Comparison of ENCODE assay signal across 9 mouse cellular contexts in genomic region chr14:120296231-120297006, GRCm38 (mm10). TPM values are rescaled to one million over a fixed set of nuclear protein-coding genes. Genes with fewer than 3 reads are reported as not detected.
DNase-seq lines count a peak whose midpoint lies in the region; ATAC-seq and TF ChIP-seq lines count a peak whose summit lies in the region.
"Had no signal": no experiment of that assay in that cellular context is flagged by ENCODE, and none has a peak within 500 bp of the region (broad histone marks: within the 10 kb centered on the region; RNA-seq: fewer than 3 reads in every experiment).

No protein-coding gene starts in this region.

- 0 out of 2 replicates have a peak overlapping the region, but pooled peaks have one; percentile 26 for H3K4me2 ChIP-seq in liver, postnatal 0 days (ENCODE audit: low read depth, low read length)
- no peak overlapping the region; the same call in 1 of the 2 replicates for H3K4me2 ChIP-seq in liver, embryonic 11.5 days
- H3K4me2 ChIP-seq in heart, embryonic 14.5 days (ENCODE audit: low read length) = peak overlapping the region; percentile 44
- peak overlapping the region; percentile 35 for H3K4me2 ChIP-seq in limb, embryonic 15.5 days
- H3K4me2 ChIP-seq: liver, embryonic 15.5 days had no signal

- H3K4me3 ChIP-seq in liver, postnatal 0 days (ENCODE audit: low read depth, low read length) = no peak overlapping the region
- H3K4me3 ChIP-seq in liver, embryonic 11.5 days (ENCODE audit: low read depth, low read length) = no peak overlapping the region
- peak overlapping the region in 1 of 2 experiments; percentile 3; a peak in 1 of 4 replicates for H3K4me3 ChIP-seq in heart, embryonic 14.5 days (ENCODE audit: control insufficient read depth in 1 of 2, insufficient read depth in 1 of 2, low read depth in 1 of 2, low read length in 2 of 2)
- H3K4me3 ChIP-seq in limb, embryonic 15.5 days = peak overlapping the region; percentile 2; the same call in 1 of the 2 replicates
- H3K4me3 ChIP-seq: liver, embryonic 15.5 days had no signal

- no peaks in the 10 kb centered on the region for H3K27me3 ChIP-seq in liver, postnatal 0 days (ENCODE audit: insufficient read depth, low read length)
- H3K27me3 ChIP-seq in liver, embryonic 11.5 days (replicated peaks; ENCODE audit: control insufficient read depth, insufficient read depth, low read length) = no peaks in the 10 kb centered on the region
- no peaks in the 10 kb centered on the region for H3K27me3 ChIP-seq in heart, embryonic 14.5 days (ENCODE audit: control insufficient read depth, insufficient read depth, low read length)
- H3K27me3 ChIP-seq in limb, embryonic 15.5 days = no peaks in the 10 kb centered on the region
- H3K27me3 ChIP-seq: liver, embryonic 15.5 days had no signal

- H3K4me1 ChIP-seq in liver, postnatal 0 days (ENCODE audit: insufficient read depth) = peaks cover 20% of the 10 kb centered on the region
- peaks cover 22% of the 10 kb centered on the region for H3K4me1 ChIP-seq in liver, embryonic 11.5 days (replicated peaks; ENCODE audit: control insufficient read depth, insufficient read depth, low read length)
- peaks cover 41 to 91% of the 10 kb centered on the region in 2 experiments for H3K4me1 ChIP-seq in heart, embryonic 14.5 days (ENCODE audit: control insufficient read depth in 2 of 2, insufficient read depth in 2 of 2, low read length in 2 of 2)
- H3K4me1 ChIP-seq in limb, embryonic 15.5 days = peaks cover 78% of the 10 kb centered on the region

- no peak for TF ChIP-seq EP300 in liver, postnatal 0 days (IDR thresholded peaks at IDR 0.05; ENCODE audit: low read depth)

- TF ChIP-seq CTCF in liver, postnatal 0 days (IDR thresholded peaks at IDR 0.05; ENCODE audit: low read depth) = no peak

- H3K27ac ChIP-seq in liver, postnatal 0 days (ENCODE audit: low read depth) = peak overlapping the region; percentile 20; the same call in 1 of the 2 replicates
- H3K27ac ChIP-seq in liver, embryonic 11.5 days (ENCODE audit: low read depth, low read length) = no peak overlapping the region
- H3K27ac ChIP-seq in heart, embryonic 14.5 days (replicated peaks in 1 of 2; ENCODE audit: control insufficient read depth in 1 of 2, insufficient read depth in 1 of 2, low read depth in 2 of 2, low read length in 2 of 2) = peak overlapping the region; percentile 85 to 91
- H3K27ac ChIP-seq in limb, embryonic 15.5 days = peak overlapping the region; percentile 83
- H3K27ac ChIP-seq: liver, embryonic 15.5 days had no signal

- H3K9ac ChIP-seq in liver, postnatal 0 days (replicated peaks) = no peak overlapping the region
- no peak overlapping the region for H3K9ac ChIP-seq in liver, embryonic 11.5 days (ENCODE audit: low read depth, low read length)
- H3K9ac ChIP-seq in heart, embryonic 14.5 days (ENCODE audit: low read length) = peak overlapping the region; percentile 50
- 0 out of 2 replicates have a peak overlapping the region, but pooled peaks have one; percentile 4 for H3K9ac ChIP-seq in limb, embryonic 15.5 days
- H3K9ac ChIP-seq: liver, embryonic 15.5 days had no signal

- H3K36me3 ChIP-seq in liver, postnatal 0 days (replicated peaks; ENCODE audit: insufficient read depth, low read length) = no peaks in the 10 kb centered on the region; the same call in 1 of the 2 replicates
- H3K36me3 ChIP-seq in liver, embryonic 11.5 days (ENCODE audit: control insufficient read depth, insufficient read depth, low read length) = no peaks in the 10 kb centered on the region
- H3K36me3 ChIP-seq in heart, embryonic 14.5 days (ENCODE audit: control insufficient read depth, insufficient read depth, low read length) = peaks cover 7% of the 10 kb centered on the region
- no peaks in the 10 kb centered on the region; the same call in 1 of the 2 replicates for H3K36me3 ChIP-seq in limb, embryonic 15.5 days
- H3K36me3 ChIP-seq: liver, embryonic 15.5 days had no signal

- no peak for DNase-seq in liver, postnatal 0 days
- DNase-seq in liver, embryonic 11.5 days (ENCODE audit: low spot score) = no peak
- DNase-seq in adrenal gland, postnatal 36 days = peak; percentile 46 to 70
- no peak for DNase-seq in frontal cortex, postnatal 36 days (ENCODE audit: low spot score in 2 of 2)
- no peak for DNase-seq in frontal cortex, postnatal 14 days (ENCODE audit: low spot score in 2 of 2)
- DNase-seq in cerebellum, adult 11-12 months = no peak

- H3K9me3 ChIP-seq in liver, postnatal 0 days (ENCODE audit: low read length) = no peaks in the 10 kb centered on the region
- H3K9me3 ChIP-seq in liver, embryonic 11.5 days (ENCODE audit: control insufficient read depth, low read length) = no peaks in the 10 kb centered on the region
- H3K9me3 ChIP-seq in heart, embryonic 14.5 days (ENCODE audit: control insufficient read depth, low read length) = no peaks in the 10 kb centered on the region
- H3K9me3 ChIP-seq in limb, embryonic 15.5 days = no peaks in the 10 kb centered on the region
- H3K9me3 ChIP-seq: liver, embryonic 15.5 days had no signal

- ATAC-seq in liver, postnatal 0 days = no peak
- no peak for ATAC-seq in liver, embryonic 11.5 days (replicated peaks; ENCODE audit: low FRiP score)
- ATAC-seq in heart, embryonic 14.5 days (ENCODE audit: insufficient number of reproducible peaks, insufficient read depth, low FRiP score, low read depth) = no peak
- ATAC-seq in limb, embryonic 15.5 days (ENCODE audit: insufficient number of reproducible peaks, low FRiP score, low TSS enrichment, low read depth) = peak; percentile 56; the same call in 1 of the 2 replicates

- 72% methylated on average over 17 of the region's 17 CpGs for WGBS in liver, postnatal 0 days (ENCODE audit: insufficient replicate concordance)
- whole genome bisulfite sequencing in liver, embryonic 11.5 days = 78% methylated on average over 17 of the region's 17 CpGs
- WGBS in heart, embryonic 14.5 days = 44% methylated on average over 17 of the region's 17 CpGs
- 32% methylated on average over 17 of the region's 17 CpGs for WGBS in limb, embryonic 15.5 days

RNA-seq across cellular contexts. Expression of gene Mbnl2, which starts 20.9 kb away (rescaled TPM):
- polyA plus RNA-seq in liver, postnatal 0 days (2015; fragmentation: Nextera tagmentation; extraction: Ambion mirVana) = 16.0 and 16.9 TPM in 2 replicates
- polyA plus RNA-seq in liver, embryonic 11.5 days (2014; fragmentation: Nextera tagmentation; extraction: Ambion mirVana) = 38.2 and 40.0 TPM in 2 replicates
- 100 to 1,000 TPM; 216 to 226 TPM for total RNA-seq in adrenal gland, postnatal 36 days (2021)
- 129 and 130 TPM in 2 replicates for polyA plus RNA-seq in heart, embryonic 14.5 days (2014; fragmentation: Nextera tagmentation; extraction: Ambion mirVana)
- polyA plus RNA-seq in limb, embryonic 15.5 days (2015; fragmentation: Nextera tagmentation; extraction: Ambion mirVana) = 163 and 180 TPM in 2 replicates

Comparison
In these comparisons a context has a peak if more than half of its experiments do, and no peak if none do; other contexts are left out.
1. DNase-seq: peak in adrenal gland, postnatal 36 days (2 of 2); none in liver, postnatal 0 days (single experiment), liver, embryonic 11.5 days (single experiment), frontal cortex, postnatal 36 days (0 of 2), frontal cortex, postnatal 14 days (0 of 2) and cerebellum, adult 11-12 months (single experiment).
2. H3K9ac ChIP-seq: peak in heart, embryonic 14.5 days (single experiment) and limb, embryonic 15.5 days (single experiment); none in liver, postnatal 0 days (single experiment) and liver, embryonic 11.5 days (single experiment).